Mouse (Mus musculus): ENCODE data around the gene Eml1.

DNA sequence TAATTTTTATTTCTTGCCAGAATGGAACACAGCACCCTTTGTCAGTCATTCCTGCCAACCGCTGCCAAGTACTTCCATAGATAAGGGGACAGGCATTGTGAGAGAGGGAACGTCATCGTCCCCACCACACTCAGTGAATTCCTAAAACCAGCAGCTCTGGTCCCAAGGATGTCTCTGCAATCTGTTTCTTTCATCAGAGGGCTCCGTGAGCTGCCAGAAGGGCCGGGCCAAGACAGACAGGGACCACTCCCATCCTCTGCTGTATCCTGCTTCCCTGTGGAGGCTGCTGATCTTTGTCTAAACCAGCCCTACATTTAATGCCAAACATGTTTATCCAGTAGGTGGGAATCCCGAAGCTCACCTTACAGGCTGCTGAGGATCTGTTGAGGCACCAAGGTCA is 182.3 kb downstream of the Eml1 start:
- no peak for TF ChIP-seq CTCF (conservative IDR thresholded peaks at IDR 0.05; ENCODE audit: low read length)
- TF ChIP-seq POU5F1 (IDR thresholded peaks at IDR 0.05; ENCODE audit: borderline replicate concordance, low read length), result no peak
- TF ChIP-seq NANOG (IDR thresholded peaks at IDR 0.05; ENCODE audit: borderline replicate concordance, low read length), result no peak
